Mouse (Mus musculus) WW6 (cell line): ENCODE measurements around the gene 4930523C07Rik.

ENCODE experiments used
- DNase-seq: peaks from one replicate; pipeline ENCODE4 v3.0.0-alpha.2; 2013; ENCODE audit warnings: low read depth, low spot score

The 4930523C07Rik gene

DNA sequence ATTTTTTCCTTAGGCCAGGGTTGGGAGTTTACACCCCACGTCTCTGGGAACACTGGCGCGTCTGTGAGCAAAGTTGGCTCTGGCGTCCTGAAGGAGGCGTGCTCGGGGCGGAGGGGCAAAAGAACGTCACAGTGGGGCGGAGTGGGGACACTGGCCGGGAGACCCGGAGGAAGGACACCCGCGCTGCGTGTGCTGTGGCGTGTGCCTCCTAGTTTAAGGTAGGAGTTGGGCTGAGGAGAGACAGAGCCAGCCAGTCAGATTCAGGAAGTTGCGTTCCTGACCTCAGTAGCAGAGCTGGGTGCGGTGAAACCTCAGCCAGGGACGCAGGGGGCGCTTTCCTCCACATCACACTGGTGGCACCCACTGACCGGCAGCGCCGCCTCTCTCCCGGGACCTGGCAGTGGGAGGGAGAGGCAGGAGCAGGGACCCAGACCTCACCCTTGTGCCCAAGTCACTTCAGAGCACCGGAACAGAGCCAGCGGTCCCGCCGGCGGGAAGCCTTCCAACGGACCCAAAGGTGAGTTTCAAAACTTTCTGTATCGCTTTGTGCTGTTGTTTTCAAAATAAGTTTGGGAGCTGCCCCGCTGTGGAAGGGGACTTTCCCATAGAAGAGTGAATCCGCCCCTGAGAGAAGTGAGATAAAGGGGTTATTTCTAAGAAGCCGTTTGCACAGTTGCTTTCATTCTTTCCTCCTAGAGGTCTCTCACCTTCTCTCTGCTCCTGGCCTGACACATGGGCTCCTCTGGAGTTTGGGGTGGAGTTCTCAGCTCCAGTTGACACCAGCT lies at the start of gene 4930523C07Rik:
4930523C07Rik (plus strand) TSS at position 146 of the 785 bp plus-strand sequence.
- peak; percentile 9 for DNase-seq

- DNase-seq = no peak
Observed at GRCm38 (mm10) chr1:159997329-159997728, 46.9 kb upstream of the 4930523C07Rik start.

GRCm38 (mm10) chr1:159998349-159998748 lies 45.8 kb upstream of the 4930523C07Rik start:
- DNase-seq = no peak

- DNase-seq = no peak
Observed at GRCm38 (mm10) chr1:159999232-159999631, 45.0 kb upstream of the 4930523C07Rik start.

DNA sequence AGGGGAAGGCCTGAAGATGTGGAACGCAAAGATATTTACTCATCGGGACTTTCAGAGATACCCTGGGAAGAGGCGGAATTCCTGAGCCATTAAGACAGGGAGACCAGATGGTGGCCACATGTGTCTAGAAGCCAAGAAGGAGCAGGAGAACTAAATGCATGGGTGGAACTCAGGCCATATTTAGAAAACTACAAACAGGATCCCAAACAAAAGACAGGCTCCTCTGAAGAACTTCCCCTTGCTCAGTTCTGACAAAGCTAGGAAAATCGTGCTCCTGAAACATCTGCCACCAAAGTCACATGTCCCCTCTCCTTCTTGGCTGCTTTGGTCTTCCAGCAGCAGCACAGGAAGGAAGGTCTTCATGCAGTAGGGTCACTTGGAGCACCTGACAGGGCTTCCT lies 38.9 kb upstream of the 4930523C07Rik start:
- DNase-seq = no peak

DNA sequence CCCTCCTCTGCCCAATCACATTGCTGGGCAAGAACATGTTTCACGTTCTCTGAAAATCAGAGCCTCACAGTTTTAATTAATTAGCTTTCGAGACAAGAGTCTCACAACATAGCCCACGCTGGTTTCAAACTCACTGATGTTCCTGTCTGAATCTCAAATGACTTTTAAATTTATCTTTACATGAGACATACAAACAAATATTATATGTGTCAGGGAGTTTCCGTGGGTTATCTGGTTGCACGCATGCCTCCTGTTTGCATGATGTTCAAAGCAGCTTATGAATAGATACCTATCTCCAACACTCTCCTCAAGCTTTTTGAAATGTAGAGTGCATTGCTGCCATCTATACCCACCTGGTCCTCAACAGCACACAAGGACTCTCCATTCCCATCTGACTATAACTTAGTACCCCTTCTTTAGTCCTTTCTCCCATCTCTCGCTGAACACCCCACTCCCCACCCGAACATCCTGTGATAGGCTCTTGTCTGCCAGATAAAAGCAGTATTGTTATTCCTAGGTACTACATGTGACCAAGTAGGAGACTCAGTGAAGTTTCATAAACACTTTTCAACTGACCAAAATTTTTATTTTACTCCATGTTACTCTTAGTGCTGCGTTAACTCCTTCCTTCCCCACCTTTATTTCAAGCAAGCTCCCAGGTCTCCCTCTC lies 37.1 kb upstream of the 4930523C07Rik start:
- no peak for DNase-seq

GRCm38 (mm10) chr1:160013042-160013441 lies 31.1 kb upstream of the 4930523C07Rik start:
- no peak for DNase-seq

DNA sequence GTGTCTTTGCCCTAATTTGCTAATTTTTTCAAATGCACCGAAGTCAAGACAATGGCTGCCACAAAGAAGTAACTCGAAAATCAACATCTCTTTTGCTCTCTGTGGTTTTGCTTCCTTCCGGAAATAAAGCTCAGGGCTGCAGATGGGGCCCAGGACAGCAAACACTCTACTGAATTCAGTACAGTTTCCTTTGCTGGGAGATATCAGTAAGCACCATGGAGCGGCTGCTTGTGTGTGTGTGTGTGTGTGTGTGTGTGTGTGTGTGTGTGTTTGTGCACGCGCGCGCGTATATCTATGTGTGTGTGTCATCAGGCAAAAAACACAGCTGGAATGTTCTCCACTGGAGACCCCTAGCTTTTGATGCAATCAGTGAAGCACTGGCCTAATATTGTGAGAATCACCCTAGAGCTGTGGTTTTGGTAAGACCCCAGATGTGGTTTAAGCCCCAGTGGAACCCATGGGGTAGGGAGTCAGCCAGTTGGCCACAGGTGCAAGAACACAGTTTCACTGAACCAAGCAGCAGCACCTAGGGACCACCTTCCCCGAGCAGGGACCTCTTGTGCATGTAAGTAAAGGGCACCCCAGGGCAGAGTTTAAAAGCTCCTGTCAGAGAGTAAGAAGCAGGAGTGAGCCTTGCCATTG lies 19.7 kb upstream of the 4930523C07Rik start:
- DNase-seq = no peak

DNA sequence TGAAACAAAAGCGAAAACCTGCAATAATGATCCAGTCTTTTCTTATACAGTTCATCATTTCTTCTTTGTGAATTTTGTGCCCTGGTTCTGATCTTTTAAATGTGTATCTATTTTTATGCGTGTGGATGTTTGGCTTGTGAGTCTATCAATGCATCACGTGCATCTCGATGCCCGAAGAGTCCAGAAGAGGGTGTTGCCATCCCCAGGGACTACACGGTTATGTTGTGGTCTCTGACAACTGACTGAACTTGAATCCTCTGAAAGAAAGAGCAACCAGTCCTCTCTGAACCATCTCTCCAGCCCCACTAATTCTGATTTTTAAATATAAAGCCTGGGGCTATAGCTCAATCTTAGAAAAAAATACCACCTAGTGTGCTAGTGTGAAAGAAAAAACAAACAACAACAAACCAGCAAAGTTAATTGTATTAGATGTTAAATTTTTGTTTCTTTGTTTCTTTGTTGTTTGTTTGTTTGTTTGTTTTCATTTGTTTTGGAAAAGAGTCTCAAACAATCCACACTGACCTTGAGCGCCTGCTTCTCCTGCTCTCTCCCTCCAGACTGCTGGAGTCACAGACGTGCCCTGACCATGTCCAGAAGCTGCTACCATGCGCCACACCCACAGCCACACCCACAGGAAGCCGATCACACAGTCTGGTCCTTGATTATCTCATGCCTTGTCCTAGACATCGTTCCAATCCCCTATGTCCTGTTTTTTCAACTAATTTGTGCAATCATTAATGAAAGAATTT lies 18.9 kb upstream of the 4930523C07Rik start:
- DNase-seq = no peak

- no peak for DNase-seq
Observed at GRCm38 (mm10) chr1:160025895-160026255, 18.3 kb upstream of the 4930523C07Rik start.

DNA sequence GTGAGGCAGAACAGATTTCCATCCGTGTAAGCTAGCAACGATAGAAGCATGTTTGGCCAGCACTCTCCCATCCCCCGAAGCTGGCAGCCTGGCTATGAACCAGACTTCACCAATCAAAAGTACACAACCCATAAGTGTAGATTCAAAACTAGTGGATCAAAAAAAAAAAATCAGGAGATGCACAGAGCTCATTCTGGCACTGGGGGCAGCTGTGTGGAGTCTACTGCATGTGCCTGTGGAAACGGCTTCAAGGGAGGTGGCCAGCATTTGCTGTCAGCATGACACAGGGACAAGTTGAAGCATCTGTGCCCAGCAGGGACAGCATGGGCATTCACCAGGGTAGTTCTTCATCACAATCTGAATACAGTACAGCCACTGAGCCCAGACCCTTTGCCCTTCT lies 16.2 kb upstream of the 4930523C07Rik start:
- DNase-seq = no peak

- DNase-seq = no peak
Observed at GRCm38 (mm10) chr1:160033948-160034598, 10.1 kb upstream of the 4930523C07Rik start.

- DNase-seq = no peak
Observed at GRCm38 (mm10) chr1:160035561-160035960, 8.6 kb upstream of the 4930523C07Rik start.

DNA sequence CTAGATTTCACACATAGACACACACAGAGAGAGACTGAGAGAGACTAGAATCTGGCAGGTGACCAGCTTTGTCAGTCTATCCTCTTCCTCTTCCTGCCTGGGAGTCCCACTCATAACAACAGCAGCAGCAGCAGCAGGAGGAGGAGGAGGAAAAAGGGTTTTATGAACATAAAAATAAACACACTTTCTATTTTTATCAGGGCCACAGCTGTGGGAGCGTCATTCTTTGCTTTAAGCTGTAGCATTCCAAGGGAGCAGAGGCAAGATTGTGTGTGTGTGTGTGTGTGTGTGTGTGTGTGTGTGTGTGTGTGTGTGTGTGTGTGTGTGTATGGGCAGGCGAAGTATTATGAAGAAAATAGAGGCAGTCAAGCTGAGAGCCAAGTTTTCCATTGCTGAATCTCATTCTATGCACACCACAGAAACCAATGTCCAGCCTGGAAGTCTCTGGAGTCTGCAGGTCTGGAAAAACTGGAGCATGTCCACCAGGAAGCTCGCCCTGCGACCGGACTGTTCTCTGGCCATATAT lies 7.1 kb upstream of the 4930523C07Rik start:
- no peak for DNase-seq

DNA sequence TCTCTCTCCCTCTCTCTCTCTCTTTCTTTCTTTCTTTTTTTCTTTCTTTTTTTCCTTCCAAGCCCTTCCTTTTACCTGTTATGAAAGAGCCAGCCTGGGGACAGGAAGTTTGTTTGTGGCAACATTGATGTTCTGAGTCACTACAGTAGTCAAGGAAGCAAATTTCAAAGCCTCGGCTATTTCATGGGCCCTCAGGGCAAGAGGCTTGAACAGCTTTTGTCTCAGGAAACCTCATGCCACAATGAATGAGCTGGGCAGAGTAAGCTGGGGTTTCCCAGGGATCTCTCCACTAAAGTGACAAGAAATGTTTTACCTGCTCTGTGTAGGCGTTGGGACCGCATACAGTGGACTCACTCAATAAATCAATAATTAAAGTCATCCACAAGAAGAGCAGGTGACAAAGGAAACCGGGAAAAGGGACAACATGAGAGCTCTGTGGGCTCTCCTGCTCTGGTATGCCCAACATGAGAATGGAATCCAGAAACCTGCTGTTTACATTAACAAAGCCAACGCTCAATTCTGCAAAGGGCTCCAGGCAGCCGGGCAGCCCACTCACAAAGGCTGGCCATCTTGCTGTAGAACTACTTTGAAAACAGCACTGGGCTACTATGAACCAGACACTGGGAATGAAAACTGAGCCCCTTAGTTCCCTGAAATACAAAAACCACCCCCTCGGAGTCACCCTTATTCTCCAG lies 4.1 kb upstream of the 4930523C07Rik start:
- DNase-seq = no peak

DNA sequence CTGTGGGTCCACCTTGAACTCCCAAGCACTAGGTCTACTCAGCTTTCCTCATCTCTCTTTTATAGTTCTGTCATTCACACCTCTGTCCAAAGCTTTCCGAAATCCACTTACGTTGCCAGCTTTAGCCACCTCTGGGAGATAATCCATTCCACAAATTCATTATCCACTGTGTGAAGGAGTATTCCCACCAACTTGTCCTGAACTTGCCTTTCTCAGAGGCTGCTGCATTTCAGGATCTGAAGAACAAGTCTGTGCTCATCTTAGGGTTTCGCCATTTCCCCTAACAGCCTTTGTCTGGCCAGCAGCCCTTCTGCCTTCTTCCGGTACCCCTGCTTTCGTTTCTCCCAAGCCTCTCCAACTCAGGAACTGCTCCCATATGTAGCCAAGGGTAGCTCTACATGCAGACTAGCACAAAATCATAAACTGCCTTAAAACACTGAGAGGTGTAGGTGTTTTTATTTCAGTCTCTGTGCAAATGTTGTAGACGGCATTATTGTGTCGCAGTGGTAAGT lies 2.9 kb upstream of the 4930523C07Rik start:
- no peak for DNase-seq

DNA sequence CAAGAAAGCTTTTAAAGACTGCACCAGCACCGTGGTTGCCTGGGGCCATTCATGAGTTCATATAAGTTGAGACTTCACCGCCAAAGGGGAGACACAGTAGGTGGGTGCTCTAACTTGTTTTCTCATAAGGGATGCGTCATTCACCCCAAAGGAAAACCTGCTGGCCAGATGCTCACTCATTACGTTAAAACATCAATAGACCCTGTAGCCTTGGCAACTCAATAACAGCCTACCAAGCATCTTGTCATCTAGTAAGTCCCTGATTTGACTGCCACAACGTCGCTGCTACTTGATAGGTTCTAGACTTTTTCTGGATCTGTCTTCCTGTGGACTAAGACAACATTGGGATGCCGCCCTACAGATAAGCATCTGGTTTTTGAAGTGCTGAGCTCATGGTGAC lies 1.8 kb upstream of the 4930523C07Rik start:
- no peak for DNase-seq

- DNase-seq = no peak
Observed at GRCm38 (mm10) chr1:160043271-160043975, 759 bp upstream of the 4930523C07Rik start.

DNA sequence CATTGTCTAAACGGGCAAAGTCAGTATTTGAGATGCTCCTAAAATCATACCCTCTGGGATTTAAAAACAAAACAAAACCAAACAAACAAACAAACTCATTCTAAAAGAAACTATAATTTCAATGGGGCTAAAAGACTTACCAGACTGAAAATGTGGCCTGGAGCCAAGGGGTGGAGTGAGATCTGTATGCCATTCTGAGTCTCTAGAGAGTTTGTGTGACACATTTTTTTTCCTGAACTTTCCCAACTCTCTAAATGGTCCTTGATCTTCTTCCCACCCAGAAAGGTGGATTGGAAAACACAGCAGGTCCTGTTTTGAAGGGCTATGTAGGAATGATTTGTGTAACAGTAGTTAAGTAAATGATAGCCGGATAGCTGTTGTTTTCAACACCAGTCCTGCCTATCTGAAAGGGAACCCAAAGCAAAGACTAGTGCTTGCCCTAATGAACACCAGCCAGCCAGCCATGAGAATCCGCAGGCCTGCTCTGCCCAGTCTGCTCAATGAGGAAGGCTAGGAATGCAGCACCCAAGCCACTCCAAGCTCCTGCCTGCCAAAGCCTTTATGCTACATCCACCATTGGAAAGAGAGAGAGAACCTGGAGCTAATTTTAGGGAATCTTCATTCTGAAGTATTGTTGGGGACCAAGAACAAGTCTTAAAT lies 1.0 kb downstream of the 4930523C07Rik start:
- DNase-seq = no peak
